Mouse (Mus musculus) MEL (cell line): Measurements from ENCODE around the gene Net1.

Experiments
- CTCF ChIP-seq, 3 experiments: IDR thresholded peaks in 2 of 3; conservative IDR thresholded peaks in 1 of 3; 2 replicates each; pipeline ENCODE4 v1.5.1; 2011 to 2012; ENCODE audit warnings: low read length in 3 of 3, low read depth in 2 of 3, mild to moderate bottlenecking in 2 of 3, improper control_type of control experiment in 1 of 3, inconsistent platforms in 1 of 3, mixed read lengths in 1 of 3, moderate library complexity in 1 of 3; ENCODE audit not compliant: control insufficient read depth in 1 of 3, insufficient read depth in 1 of 3, poor library complexity in 1 of 3, severe bottlenecking in 1 of 3
- EP300 ChIP-seq, 2 experiments: IDR thresholded peaks; 2 replicates each; pipeline ENCODE4 v1.6.1; 2011; ENCODE audit warnings: improper control_type of control experiment in 2 of 2, low read length in 2 of 2, low read depth in 1 of 2, mild to moderate bottlenecking in 1 of 2
- MAX ChIP-seq: IDR thresholded peaks from 2 replicates; pipeline ENCODE4 v1.6.1; 2011; ENCODE audit warnings: low read length, improper control_type of control experiment
- NELFE ChIP-seq: IDR thresholded peaks from 2 replicates; pipeline ENCODE4 v1.6.1; 2011; ENCODE audit warnings: low read depth, low read length, improper control_type of control experiment
- POLR2A ChIP-seq, 2 experiments: IDR thresholded peaks; 2 replicates each; pipeline ENCODE4 v1.6.1; 2011 to 2012; ENCODE audit warnings: low read length in 2 of 2, mild to moderate bottlenecking in 2 of 2, control low read depth in 1 of 2, improper control_type of control experiment in 1 of 2, low read depth in 1 of 2, moderate library complexity in 1 of 2; ENCODE audit not compliant: control insufficient read depth in 1 of 2, insufficient read depth in 1 of 2, poor library complexity in 1 of 2
- POLR2AphosphoS2 ChIP-seq: IDR thresholded peaks from 2 replicates; pipeline ENCODE4 v1.6.1; 2011; ENCODE audit warnings: low read length, improper control_type of control experiment
- SIN3A ChIP-seq: IDR thresholded peaks from 2 replicates; pipeline ENCODE4 v1.6.1; 2012; ENCODE audit warnings: low read length, improper control_type of control experiment, inconsistent platforms
- TCF12 ChIP-seq: IDR thresholded peaks from 2 replicates; pipeline ENCODE4 v1.6.1; 2014; ENCODE audit warnings: low read depth, mild to moderate bottlenecking, inconsistent platforms, low read length, improper control_type of control experiment, moderate library complexity
- ZC3H11A ChIP-seq: IDR thresholded peaks from 2 replicates; pipeline ENCODE4 v1.6.1; 2012; ENCODE audit warnings: low read depth, mild to moderate bottlenecking, inconsistent platforms, low read length, improper control_type of control experiment

GRCm38 (mm10) chr13:3926046-3926445 is 8.0 kb upstream of the Net1 start:
- TF ChIP-seq CTCF (IDR thresholded peaks at IDR 0.05 in 2 of 3, conservative IDR thresholded peaks at IDR 0.05 in 1 of 3; ENCODE audit: control insufficient read depth in 1 of 3, insufficient read depth in 1 of 3, low read depth in 2 of 3, low read length in 3 of 3, poor library complexity in 1 of 3, severe bottlenecking in 1 of 3) (no peak), MAX (no peak), SIN3A (no peak), EP300 (IDR thresholded peaks at IDR 0.05; ENCODE audit: low read depth in 1 of 2, low read length in 2 of 2) (no peak), POLR2A (IDR thresholded peaks at IDR 0.05; ENCODE audit: control insufficient read depth in 1 of 2, insufficient read depth in 1 of 2, low read depth in 1 of 2, low read length in 2 of 2, poor library complexity in 1 of 2) (no peak), ZC3H11A (no peak), POLR2AphosphoS2 (no peak), NELFE (no peak), TCF12 (no peak)
